Mouse (Mus musculus) midbrain, embryonic 12.5 days (tissue): ENCODE data around the gene Plcxd1. TPM values are rescaled to one million over a fixed set of nuclear protein-coding genes. Genes with fewer than 3 reads are reported as not detected.
"Not testable (repeated sequence)": the region's sequence is repeated elsewhere in the genome, so short reads cannot be mapped to it uniquely, and the experiment has no call there.

ENCODE experiments used
- ATAC-seq: fragments of 200-750 bp; cut with Nextera tagmentation; 2 replicates; pipeline ENCODE4 v1.8.0; 2017; ENCODE audit warnings: low read depth, moderate TSS enrichment, moderate library complexity; ENCODE audit not compliant: low FRiP score
- H3K27ac ChIP-seq: fragments of 300-500 bp; sonication (generic); replicated peaks from 2 replicates; pipeline ENCODE4 v1.5.1; 2016; ENCODE audit warnings: mild to moderate bottlenecking
- H3K27me3 ChIP-seq: fragments of 300-500 bp; sonication (generic); 2 replicates; pipeline ENCODE4 v1.6.1; 2016; ENCODE audit warnings: mild to moderate bottlenecking
- H3K36me3 ChIP-seq: fragments of 300-500 bp; sonication (generic); 2 replicates; pipeline ENCODE4 v1.6.1; 2016
- H3K4me1 ChIP-seq: fragments of 300-500 bp; sonication (generic); 2 replicates; pipeline ENCODE4 v1.6.1; 2016
- H3K4me2 ChIP-seq: fragments of 300-500 bp; sonication (generic); replicated peaks from 2 replicates; pipeline ENCODE4 v1.6.1; 2016; ENCODE audit warnings: mild to moderate bottlenecking, moderate library complexity
- H3K4me3 ChIP-seq: fragments of 300-500 bp; sonication (generic); 2 replicates; pipeline ENCODE4 v1.5.1; 2016; ENCODE audit warnings: mild to moderate bottlenecking
- H3K9ac ChIP-seq: fragments of 300-500 bp; sonication (generic); replicated peaks from 2 replicates; pipeline ENCODE4 v1.6.1; 2016; ENCODE audit warnings: mild to moderate bottlenecking, moderate library complexity
- H3K9me3 ChIP-seq: fragments of 300-500 bp; sonication (generic); 2 replicates; pipeline ENCODE4 v1.6.1; 2016; ENCODE audit warnings: mild to moderate bottlenecking
- WGBS: fragments of 180-500 bp; shearing (Covaris S2); methylation state at CpG from one replicate; pipeline ENCODE4 v1.1.7; 2016; 5-methylcytosine and 5-hydroxymethylcytosine counted together
- polyA plus RNA-seq: library from polyadenylated mRNA; unstranded; fragments of >200 nt; fragmentation: Nextera tagmentation; extraction: Ambion mirVana; gene quantifications from 2 replicates; pipeline ENCODE4 v1.2.1, GENCODE M21; 2016

Gene Plcxd1
- polyA plus RNA-seq, 1 experiment from 2014 or later = 1.3 TPM

DNA sequence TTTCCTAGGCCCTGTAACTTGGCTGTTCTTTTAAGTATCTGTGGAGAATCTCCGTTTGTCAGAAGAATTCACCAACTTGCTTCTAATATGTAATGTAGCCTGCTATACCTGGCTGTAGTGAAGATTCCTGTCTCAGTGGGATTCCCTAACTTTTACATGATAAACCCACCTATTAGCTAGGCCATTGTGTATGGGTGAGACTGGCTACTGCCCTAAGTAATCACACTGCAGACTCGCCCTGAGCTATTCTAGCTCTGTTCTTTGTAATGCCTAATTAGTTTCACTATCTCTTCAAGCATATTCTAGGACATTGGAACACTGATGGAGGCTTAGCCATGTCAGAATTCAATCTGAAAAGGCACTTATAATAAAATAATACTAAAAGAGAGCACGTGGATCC lies 22.6 kb downstream of the Plcxd1 start:
- H3K4me2 ChIP-seq, H3K4me3 ChIP-seq, H3K27ac ChIP-seq, H3K9ac ChIP-seq, ATAC-seq, H3K9me3 ChIP-seq, H3K27me3 ChIP-seq, H3K4me1 ChIP-seq: not testable (repeated sequence)
- WGBS = 83% methylated on average over 3 of the region's 3 CpGs
- H3K36me3 ChIP-seq = peaks cover 72% of the 10 kb centered on the region

DNA sequence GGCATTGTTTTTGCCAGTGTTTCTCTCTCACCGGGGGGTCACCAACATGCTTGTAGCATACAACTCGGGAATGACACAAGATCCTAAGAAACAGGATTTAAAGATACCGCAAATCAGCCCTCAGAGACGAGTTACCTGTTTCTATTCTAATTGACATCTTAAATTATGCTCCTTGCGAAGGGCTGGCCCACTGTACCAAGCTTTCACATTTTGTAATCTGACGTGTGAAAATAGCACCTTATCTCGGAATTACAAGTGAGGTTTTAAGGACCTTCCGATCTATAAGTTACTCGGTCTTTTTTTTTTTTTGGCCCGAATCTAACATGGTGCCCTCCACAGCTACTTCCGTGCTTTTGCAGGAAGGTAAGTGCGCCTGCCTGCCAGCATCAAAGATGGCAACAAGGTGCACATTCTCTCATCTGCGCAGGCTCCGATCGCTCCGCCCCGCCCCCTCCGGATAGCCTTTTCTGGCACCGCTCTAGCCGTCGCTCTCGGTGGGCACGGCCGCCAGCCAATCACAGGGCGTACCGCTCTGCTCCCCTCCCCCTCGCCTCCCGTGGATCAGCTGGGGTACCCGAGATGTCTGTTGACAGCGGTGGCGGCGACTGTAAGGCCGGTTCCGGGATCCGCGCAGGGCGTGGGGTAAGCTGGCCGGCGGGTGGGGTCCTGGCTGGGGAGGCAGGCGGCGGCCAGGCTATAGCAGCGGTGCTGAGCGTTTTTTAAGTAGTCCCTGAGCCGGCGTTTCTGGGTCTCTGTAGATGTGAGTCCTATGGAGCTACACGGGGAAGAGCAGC lies 35.7 kb downstream of the Plcxd1 start, which contains the start of gene Chfr:
Chfr (plus strand) TSS at position 550 of the 794 bp plus-strand sequence.
- peak within 1 kb of the TSS; percentile 81 for H3K4me3 ChIP-seq
- peak within 1 kb of the TSS; percentile 79 for H3K4me2 ChIP-seq
- peaks cover 3% of the 10 kb centered on the region; the same call in 1 of the 2 replicates for H3K9me3 ChIP-seq
- peak; percentile 99 for ATAC-seq
- H3K9ac ChIP-seq = peak within 1 kb of the TSS; percentile 79
- 4% methylated on average over 46 of the region's 46 CpGs for WGBS
- peaks cover 5% of the 10 kb centered on the region; the same call in 1 of the 2 replicates for H3K4me1 ChIP-seq
- no peaks in the 10 kb centered on the region for H3K27me3 ChIP-seq
- H3K36me3 ChIP-seq = peaks cover 13% of the 10 kb centered on the region
- H3K27ac ChIP-seq = peak within 1 kb of the TSS; percentile 71

DNA sequence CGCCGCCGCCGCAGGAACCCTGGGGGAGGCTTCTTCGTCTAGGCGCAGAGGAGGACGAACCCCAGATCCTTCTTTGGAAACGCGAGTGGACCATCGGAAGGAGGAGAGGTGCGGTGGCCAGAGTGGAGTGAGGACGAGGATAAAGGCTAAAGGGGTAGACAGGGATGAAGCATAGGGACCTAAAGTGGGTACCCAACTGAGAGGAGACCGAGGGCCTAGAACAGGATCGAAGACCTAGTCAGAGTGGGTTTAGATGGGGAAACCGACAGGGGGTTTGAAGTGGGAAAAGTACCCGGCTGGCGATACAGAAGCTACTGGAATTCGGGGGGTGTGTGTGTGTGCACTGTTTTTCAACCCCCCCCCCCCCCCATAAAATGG lies 36.3 kb downstream of the Plcxd1 start:
- Histone ChIP-seq H3K9me3 (peaks cover 3% of the 10 kb centered on the region; the same call in 1 of the 2 replicates), H3K9ac (peak overlapping the region; percentile 79), H3K27ac (peak overlapping the region; percentile 71), H3K4me1 (peaks cover 5% of the 10 kb centered on the region; the same call in 1 of the 2 replicates), H3K36me3 (peaks cover 12% of the 10 kb centered on the region), H3K4me3 (peak overlapping the region; percentile 81), H3K27me3 (no peaks in the 10 kb centered on the region), H3K4me2 (peak overlapping the region; percentile 79)
- 5% methylated on average over 18 of the region's 18 CpGs for WGBS
- ATAC-seq = no peak; the same call in 1 of the 2 replicates

- H3K9me3 ChIP-seq = no peaks in the 10 kb centered on the region
- no peak overlapping the region for H3K4me3 ChIP-seq
- WGBS = 97% methylated on average over 3 of the region's 3 CpGs
- H3K36me3 ChIP-seq = peaks cover 24% of the 10 kb centered on the region
- H3K27ac ChIP-seq = no peak overlapping the region
- no peak overlapping the region for H3K9ac ChIP-seq
- peaks cover 5% of the 10 kb centered on the region; the same call in 1 of the 2 replicates for H3K4me1 ChIP-seq
- no peaks in the 10 kb centered on the region for H3K27me3 ChIP-seq
- no peak overlapping the region for H3K4me2 ChIP-seq
- no peak for ATAC-seq
Measured at GRCm38 (mm10) chr5:110137816-110138215, 38.0 kb downstream of the Plcxd1 start.

GRCm38 (mm10) chr5:110139325-110139724 lies 39.6 kb downstream of the Plcxd1 start:
- no peak overlapping the region for H3K9ac ChIP-seq
- H3K27ac ChIP-seq = no peak overlapping the region
- no peaks in the 10 kb centered on the region for H3K9me3 ChIP-seq
- H3K4me3 ChIP-seq = no peak overlapping the region
- 91% methylated on average over 3 of the region's 3 CpGs for WGBS
- H3K4me1 ChIP-seq = peaks cover 5% of the 10 kb centered on the region; the same call in 1 of the 2 replicates
- no peaks in the 10 kb centered on the region for H3K27me3 ChIP-seq
- H3K4me2 ChIP-seq = no peak overlapping the region
- ATAC-seq = no peak
- peaks cover 37% of the 10 kb centered on the region for H3K36me3 ChIP-seq

- no peak overlapping the region for H3K27ac ChIP-seq
- WGBS = 93% methylated on average over 7 of the region's 7 CpGs
- H3K9me3 ChIP-seq = no peaks in the 10 kb centered on the region
- H3K4me3 ChIP-seq = no peak overlapping the region
- H3K9ac ChIP-seq = no peak overlapping the region
- H3K4me1 ChIP-seq = peaks cover 5% of the 10 kb centered on the region; the same call in 1 of the 2 replicates
- no peak for ATAC-seq
- H3K36me3 ChIP-seq = peaks cover 47% of the 10 kb centered on the region
- H3K27me3 ChIP-seq = no peaks in the 10 kb centered on the region
- H3K4me2 ChIP-seq = no peak overlapping the region
Measured at GRCm38 (mm10) chr5:110140424-110140823, 40.7 kb downstream of the Plcxd1 start.

- H3K4me1 ChIP-seq = no peaks in the 10 kb centered on the region
- no peak for ATAC-seq
- H3K4me3 ChIP-seq = no peak overlapping the region
- H3K27me3 ChIP-seq = no peaks in the 10 kb centered on the region
- peaks cover 63% of the 10 kb centered on the region for H3K36me3 ChIP-seq
- H3K27ac ChIP-seq = no peak overlapping the region
- H3K4me2 ChIP-seq = no peak overlapping the region
- no peaks in the 10 kb centered on the region for H3K9me3 ChIP-seq
- H3K9ac ChIP-seq = no peak overlapping the region
- WGBS = 93% methylated on average over 2 of the region's 2 CpGs
Measured at GRCm38 (mm10) chr5:110142309-110142708, 42.5 kb downstream of the Plcxd1 start.

- Histone ChIP-seq H3K9me3 (no peaks in the 10 kb centered on the region), H3K4me2 (no peak overlapping the region), H3K4me1 (no peaks in the 10 kb centered on the region), H3K4me3 (no peak overlapping the region), H3K9ac (no peak overlapping the region), H3K27ac (no peak overlapping the region), H3K36me3 (peaks cover 70% of the 10 kb centered on the region), H3K27me3 (no peaks in the 10 kb centered on the region)
- no peak for ATAC-seq
- 87% methylated on average over 5 of the region's 5 CpGs for WGBS
Measured at GRCm38 (mm10) chr5:110143007-110143406, 43.2 kb downstream of the Plcxd1 start.

Other genes starting within 250 kb of the Plcxd1 start
- gene Gm15446, start 176.6 kb upstream of the Plcxd1 start, polyA plus RNA-seq = 0.37 and 0.63 TPM in 2 replicates
- gene Zfp932, start 103.4 kb upstream of the Plcxd1 start, polyA plus RNA-seq = 25.5 and 26.2 TPM in 2 replicates
- gene Gm17655, start 27.5 kb upstream of the Plcxd1 start, polyA plus RNA-seq = 5.2 and 8.9 TPM in 2 replicates
- gene Gm35315, start 5.5 kb upstream of the Plcxd1 start, polyA plus RNA-seq = 1.4 TPM in 2 replicates
- gene Gtpbp6, start 8.2 kb downstream of the Plcxd1 start, polyA plus RNA-seq = 39.3 and 43.8 TPM in 2 replicates
- 10.9 and 12.0 TPM in 2 replicates for gene Zfp605, start 10.1 kb downstream of the Plcxd1 start, polyA plus RNA-seq
- gene Chfr, start 35.9 kb downstream of the Plcxd1 start, polyA plus RNA-seq = 89.7 and 97.4 TPM in 2 replicates
- gene Golga3, start 76.7 kb downstream of the Plcxd1 start, polyA plus RNA-seq = 25.3 and 27.8 TPM in 2 replicates
- gene Ankle2, start 131.0 kb downstream of the Plcxd1 start, polyA plus RNA-seq = 36.9 and 39.6 TPM in 2 replicates
- 89.0 and 89.4 TPM in 2 replicates for gene Pgam5, start 169.9 kb downstream of the Plcxd1 start, polyA plus RNA-seq
- 10.0 and 11.1 TPM in 2 replicates for gene Pxmp2, start 186.2 kb downstream of the Plcxd1 start, polyA plus RNA-seq
- gene Pole, start 186.3 kb downstream of the Plcxd1 start, polyA plus RNA-seq = 29.6 and 31.9 TPM in 2 replicates
- gene P2rx2, start 243.2 kb downstream of the Plcxd1 start, polyA plus RNA-seq = 1.2 and 1.7 TPM in 2 replicates
- not detected in 2 replicates for gene Lrcol1, start 244.8 kb downstream of the Plcxd1 start, polyA plus RNA-seq